Mouse (Mus musculus) testis, adult 2 months (tissue): ENCODE results near the gene Ndfip2. TPM values are rescaled to one million over a fixed set of nuclear protein-coding genes. Genes with fewer than 3 reads are reported as not detected.

Experiments
- H3K27ac ChIP-seq: fragments of 200-500 bp; 2 replicates; pipeline ENCODE4 v1.5.1; 2012; ENCODE audit warnings: low read depth, low read length; ENCODE audit not compliant: control insufficient read depth, insufficient read depth
- H3K27me3 ChIP-seq: fragments of 200-500 bp; 2 replicates; pipeline ENCODE4 v1.6.1; 2012; ENCODE audit warnings: mild to moderate bottlenecking, low read length, moderate library complexity; ENCODE audit not compliant: control insufficient read depth, insufficient read depth
- H3K36me3 ChIP-seq: fragments of 200-500 bp; 2 replicates; pipeline ENCODE4 v1.6.1; 2012; ENCODE audit warnings: mild to moderate bottlenecking, low read length; ENCODE audit not compliant: control insufficient read depth, insufficient read depth
- H3K4me1 ChIP-seq: fragments of 200-500 bp; 2 replicates; pipeline ENCODE4 v1.6.1; 2012; ENCODE audit warnings: low read length; ENCODE audit not compliant: control insufficient read depth, insufficient read depth
- H3K4me3 ChIP-seq: fragments of 200-500 bp; 2 replicates; pipeline ENCODE4 v1.5.1; 2012; ENCODE audit warnings: low read depth, mild to moderate bottlenecking, low read length, moderate library complexity, mixed read lengths; ENCODE audit not compliant: control insufficient read depth
- CTCF ChIP-seq: fragments of 200-500 bp; IDR thresholded peaks from 2 replicates; pipeline ENCODE4 v1.5.1; 2012; ENCODE audit warnings: low read depth, mild to moderate bottlenecking, inconsistent platforms, low read length, moderate library complexity; ENCODE audit not compliant: control insufficient read depth, insufficient read depth, insufficient replicate concordance
- POLR2A ChIP-seq: fragments of 200-500 bp; IDR thresholded peaks from 2 replicates; pipeline ENCODE4 v1.6.1; 2012; ENCODE audit warnings: low read depth, mild to moderate bottlenecking, inconsistent platforms, low read length, moderate library complexity; ENCODE audit not compliant: control insufficient read depth
- polyA plus RNA-seq: library from polyadenylated mRNA; depleted of rRNA; stranded (reverse); fragments of >200 nt; gene quantifications from 2 replicates; pipeline ENCODE4 v1.2.3, GENCODE M21; 2012; rRNA removed

The Ndfip2 gene
- polyA plus RNA-seq, 1 experiment, result 81.6 TPM

- Histone ChIP-seq H3K36me3 (no peaks in the 10 kb centered on the region), H3K4me1 (peaks cover 4% of the 10 kb centered on the region), H3K27ac (no peak overlapping the region), H3K27me3 (no peaks in the 10 kb centered on the region), H3K4me3 (no peak overlapping the region)
- TF ChIP-seq POLR2A, result no peak
- TF ChIP-seq CTCF, result no peak
These were observed 65.1 kb downstream of the Ndfip2 start for GRCm38 (mm10) chr14:105323448-105323847.

- peak overlapping the region; percentile 72 for H3K4me3 ChIP-seq
- TF ChIP-seq POLR2A, result no peak
- TF ChIP-seq CTCF, result no peak
- peak overlapping the region; percentile 71 for H3K27ac ChIP-seq
- peaks cover under 1% of the 10 kb centered on the region; the same call in 1 of the 2 replicates for H3K4me1 ChIP-seq
- no peaks in the 10 kb centered on the region for H3K36me3 ChIP-seq
- H3K27me3 ChIP-seq, result no peaks in the 10 kb centered on the region
These were observed 70.3 kb downstream of the Ndfip2 start for GRCm38 (mm10) chr14:105328397-105329302.

GRCm38 (mm10) chr14:105333475-105334094 is 75.2 kb downstream of the Ndfip2 start:
- H3K4me3 ChIP-seq, result peak overlapping the region; percentile 29; the same call in 1 of the 2 replicates

GRCm38 (mm10) chr14:105341765-105342164 is 83.4 kb downstream of the Ndfip2 start:
- TF ChIP-seq POLR2A, result no peak
- TF ChIP-seq CTCF, result no peak
- H3K4me1 ChIP-seq, result no peaks in the 10 kb centered on the region
- H3K27ac ChIP-seq, result no peak overlapping the region
- H3K36me3 ChIP-seq, result no peaks in the 10 kb centered on the region
- no peak overlapping the region for H3K4me3 ChIP-seq
- no peaks in the 10 kb centered on the region for H3K27me3 ChIP-seq

More at GRCm38 (mm10) chr14:105333475-105334094, 75.2 kb downstream of the Ndfip2 start:
- Histone ChIP-seq H3K27ac (no peak overlapping the region), H3K27me3 (no peaks in the 10 kb centered on the region), H3K4me1 (no peaks in the 10 kb centered on the region; the same call in 1 of the 2 replicates), H3K36me3 (no peaks in the 10 kb centered on the region)
- TF ChIP-seq POLR2A, result no peak

- Histone ChIP-seq H3K4me3 (no peak overlapping the region), H3K4me1 (no peaks in the 10 kb centered on the region), H3K27ac (no peak overlapping the region), H3K27me3 (no peaks in the 10 kb centered on the region), H3K36me3 (no peaks in the 10 kb centered on the region)
- TF ChIP-seq POLR2A, result no peak
- TF ChIP-seq CTCF, result no peak
These were observed 95.7 kb downstream of the Ndfip2 start for GRCm38 (mm10) chr14:105354121-105354520.

Other genes starting within 250 kb of the Ndfip2 start
- 16.3 and 20.9 TPM in 2 replicates for gene Rbm26, start 81.2 kb upstream of the Ndfip2 start, polyA plus RNA-seq